16 mouse cellular contexts compared by ENCODE assay signal in the genomic region with DNA sequence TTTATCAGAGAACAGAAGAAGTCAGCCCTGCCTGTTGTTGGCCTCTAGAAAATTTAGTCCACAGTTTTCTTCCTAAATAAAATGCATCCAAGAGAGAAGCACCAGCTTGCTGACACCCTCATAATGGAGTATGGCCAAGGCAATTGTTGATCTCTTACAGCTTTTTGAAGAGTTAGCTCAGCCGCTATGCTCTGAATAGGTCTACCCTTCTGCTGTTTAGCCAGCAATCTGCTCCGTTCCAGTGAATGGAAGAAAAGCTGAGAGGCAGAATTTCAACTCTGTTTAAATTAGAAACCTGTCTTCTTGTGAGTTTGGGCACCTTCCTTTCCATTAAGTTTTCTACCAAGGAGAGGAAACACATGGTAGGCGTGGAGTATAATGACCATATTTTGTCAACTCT.
A peak's percentile ranks its signal among the peaks of the same experiment; 100 is the strongest.
DNase-seq lines count a peak whose midpoint lies in the region; ATAC-seq lines count a peak whose summit lies in the region.
"Had no signal": no experiment of that assay in that cellular context is flagged by ENCODE, and none has a peak within 500 bp of the region (broad histone marks: within the 10 kb centered on the region; RNA-seq: fewer than 3 reads in every experiment).

No protein-coding gene starts in this region.

- H3K9ac ChIP-seq in forebrain, embryonic 13.5 days: no peak overlapping the region
- H3K9ac ChIP-seq: embryonic facial prominence, embryonic 12.5 days; limb, embryonic 13.5 days had no signal

- H3K4me1 ChIP-seq in forebrain, embryonic 13.5 days: no peaks in the 10 kb centered on the region
- no peaks in the 10 kb centered on the region for H3K4me1 ChIP-seq in forebrain, embryonic 10.5 days
- H3K4me1 ChIP-seq: embryonic facial prominence, embryonic 12.5 days; hindbrain, embryonic 10.5 days; limb, embryonic 13.5 days; midbrain, embryonic 10.5 days had no signal

- ATAC-seq in forebrain, embryonic 13.5 days: peak; percentile 67; the same call in 1 of the 2 replicates

- H3K27me3 ChIP-seq in forebrain, embryonic 13.5 days: peaks cover 11% of the 10 kb centered on the region
- 0 out of 2 replicates have a peak, but pooled peaks cover 5% of the 10 kb centered on the region for H3K27me3 ChIP-seq in forebrain, embryonic 10.5 days (ENCODE audit: poor library complexity, severe bottlenecking)
- H3K27me3 ChIP-seq: embryonic facial prominence, embryonic 12.5 days; limb, embryonic 13.5 days had no signal

- no peak for DNase-seq in forebrain, embryonic 10.5 days (ENCODE audit: extremely low spot score, low spot score)
- peak; percentile 75 for DNase-seq in brain, embryonic 18.5 days (ENCODE audit: low read depth, low spot score)
- DNase-seq in layer of hippocampus, adult 8-10 months (ENCODE audit: low spot score in 2 of 2): peak; percentile 58 to 61
- DNase-seq in left cerebral cortex, postnatal 36 days (ENCODE audit: low spot score in 2 of 2): peak; percentile 17 to 25
- no peak for DNase-seq in thymus, postnatal 36 days
- no peak for DNase-seq in cerebellum, adult 8-10 months
- no peak for DNase-seq in heart, adult 18-20 months
- DNase-seq: adrenal gland, postnatal 10 days; cerebellum, adult 11 months; kidney, adult 9 months; kidney, postnatal 4 days had no signal

- intact Hi-C loops in left cerebral cortex, postnatal 36 days (cut with DNase I): no loop called here

- no peak overlapping the region for H3K4me2 ChIP-seq in forebrain, embryonic 13.5 days
- H3K4me2 ChIP-seq: embryonic facial prominence, embryonic 12.5 days; limb, embryonic 13.5 days had no signal

- no peaks in the 10 kb centered on the region for H3K36me3 ChIP-seq in forebrain, embryonic 13.5 days (ENCODE audit: poor library complexity, severe bottlenecking)
- H3K36me3 ChIP-seq in forebrain, embryonic 10.5 days (replicated peaks): no peaks in the 10 kb centered on the region
- H3K36me3 ChIP-seq: embryonic facial prominence, embryonic 12.5 days; hindbrain, embryonic 10.5 days; limb, embryonic 13.5 days; midbrain, embryonic 10.5 days had no signal

- no peaks in the 10 kb centered on the region for H3K9me3 ChIP-seq in forebrain, embryonic 13.5 days (replicated peaks)
- no peaks in the 10 kb centered on the region for H3K9me3 ChIP-seq in forebrain, embryonic 10.5 days
- H3K9me3 ChIP-seq: embryonic facial prominence, embryonic 12.5 days; hindbrain, embryonic 10.5 days; limb, embryonic 13.5 days; midbrain, embryonic 10.5 days had no signal

- 68% methylated on average over 3 of the region's 3 CpGs for WGBS in forebrain, embryonic 13.5 days
- WGBS in forebrain, embryonic 10.5 days: 88% methylated on average over 3 of the region's 3 CpGs

- no peak overlapping the region for H3K4me3 ChIP-seq in forebrain, embryonic 13.5 days
- H3K4me3 ChIP-seq in forebrain, embryonic 10.5 days: no peak overlapping the region
- H3K4me3 ChIP-seq: embryonic facial prominence, embryonic 12.5 days; hindbrain, embryonic 10.5 days; limb, embryonic 13.5 days; midbrain, embryonic 10.5 days had no signal

- no peak overlapping the region for H3K27ac ChIP-seq in forebrain, embryonic 13.5 days
- no peak overlapping the region for H3K27ac ChIP-seq in forebrain, embryonic 10.5 days
- H3K27ac ChIP-seq: embryonic facial prominence, embryonic 12.5 days; hindbrain, embryonic 10.5 days; limb, embryonic 13.5 days; midbrain, embryonic 10.5 days had no signal

Comparison
In these comparisons a context has a peak if more than half of its experiments do, and no peak if none do; other contexts are left out.
1. DNase-seq: peak in brain, embryonic 18.5 days (single experiment), layer of hippocampus, adult 8-10 months (2 of 2) and left cerebral cortex, postnatal 36 days (2 of 2); none in forebrain, embryonic 10.5 days (single experiment), thymus, postnatal 36 days (0 of 2), cerebellum, adult 8-10 months (single experiment) and heart, adult 18-20 months (0 of 2).